Mouse (Mus musculus): ENCODE measurements around the gene Tmem189. TPM values are rescaled to one million over a fixed set of nuclear protein-coding genes. Genes with fewer than 3 reads are reported as not detected.
"Not testable (repeated sequence)": the region's sequence is repeated elsewhere in the genome, so short reads cannot be mapped to it uniquely, and the experiment has no call there.

Gene Tmem189
- total RNA-seq, 1 experiment from 2014 or later = 22.6 TPM

GRCm38 (mm10) chr2:167621255-167622087, 68.2 kb downstream of the Tmem189 start:
- ATAC-seq (replicated peaks in 1 of 2; ENCODE audit: insufficient read depth in 1 of 2, low FRiP score in 2 of 2, low TSS enrichment in 1 of 2, low read depth in 1 of 2, poor library complexity in 2 of 2, severe bottlenecking in 2 of 2) = no peak

GRCm38 (mm10) chr2:167617472-167617871, 72.2 kb downstream of the Tmem189 start:
- ATAC-seq (replicated peaks in 1 of 2; ENCODE audit: insufficient read depth in 1 of 2, low FRiP score in 2 of 2, low TSS enrichment in 1 of 2, low read depth in 1 of 2, poor library complexity in 2 of 2, severe bottlenecking in 2 of 2) = no peak

- ATAC-seq (replicated peaks in 1 of 2; ENCODE audit: insufficient read depth in 1 of 2, low FRiP score in 2 of 2, low TSS enrichment in 1 of 2, low read depth in 1 of 2, poor library complexity in 2 of 2, severe bottlenecking in 2 of 2) = no peak
Measured at GRCm38 (mm10) chr2:167617034-167617433, 72.6 kb downstream of the Tmem189 start.

- ATAC-seq (replicated peaks in 1 of 2; ENCODE audit: insufficient read depth in 1 of 2, low FRiP score in 2 of 2, low TSS enrichment in 1 of 2, low read depth in 1 of 2, poor library complexity in 2 of 2, severe bottlenecking in 2 of 2) = not testable (repeated sequence)
Measured at GRCm38 (mm10) chr2:167613335-167613734, 76.3 kb downstream of the Tmem189 start.

- ATAC-seq (replicated peaks in 1 of 2; ENCODE audit: insufficient read depth in 1 of 2, low FRiP score in 2 of 2, low TSS enrichment in 1 of 2, low read depth in 1 of 2, poor library complexity in 2 of 2, severe bottlenecking in 2 of 2) = no peak
Measured at GRCm38 (mm10) chr2:167612122-167612521, 77.5 kb downstream of the Tmem189 start.

DNA sequence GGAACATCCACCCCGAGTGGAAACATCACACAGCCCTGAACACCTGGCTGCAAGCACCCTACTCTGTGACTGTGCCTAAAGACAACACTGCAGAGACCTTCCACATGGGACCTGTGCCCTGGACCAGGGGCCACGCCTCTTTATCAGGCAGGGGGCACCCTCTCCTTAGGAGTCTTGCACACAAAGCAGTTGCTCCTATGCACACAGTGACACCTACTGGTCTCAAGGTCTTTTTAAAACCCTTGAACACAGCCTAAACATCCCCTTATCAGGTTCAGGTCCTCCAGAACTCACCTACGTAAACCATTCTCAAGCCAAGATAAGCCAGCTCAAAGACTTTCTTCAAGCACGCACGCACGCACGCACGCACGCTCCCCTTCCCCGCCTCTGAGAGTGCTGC, 78.3 kb downstream of the Tmem189 start:
- ATAC-seq (replicated peaks in 1 of 2; ENCODE audit: insufficient read depth in 1 of 2, low FRiP score in 2 of 2, low TSS enrichment in 1 of 2, low read depth in 1 of 2, poor library complexity in 2 of 2, severe bottlenecking in 2 of 2) = no peak

- no peak for ATAC-seq (replicated peaks in 1 of 2; ENCODE audit: insufficient read depth in 1 of 2, low FRiP score in 2 of 2, low TSS enrichment in 1 of 2, low read depth in 1 of 2, poor library complexity in 2 of 2, severe bottlenecking in 2 of 2)
Measured at GRCm38 (mm10) chr2:167606745-167607123, 82.9 kb downstream of the Tmem189 start.

DNA sequence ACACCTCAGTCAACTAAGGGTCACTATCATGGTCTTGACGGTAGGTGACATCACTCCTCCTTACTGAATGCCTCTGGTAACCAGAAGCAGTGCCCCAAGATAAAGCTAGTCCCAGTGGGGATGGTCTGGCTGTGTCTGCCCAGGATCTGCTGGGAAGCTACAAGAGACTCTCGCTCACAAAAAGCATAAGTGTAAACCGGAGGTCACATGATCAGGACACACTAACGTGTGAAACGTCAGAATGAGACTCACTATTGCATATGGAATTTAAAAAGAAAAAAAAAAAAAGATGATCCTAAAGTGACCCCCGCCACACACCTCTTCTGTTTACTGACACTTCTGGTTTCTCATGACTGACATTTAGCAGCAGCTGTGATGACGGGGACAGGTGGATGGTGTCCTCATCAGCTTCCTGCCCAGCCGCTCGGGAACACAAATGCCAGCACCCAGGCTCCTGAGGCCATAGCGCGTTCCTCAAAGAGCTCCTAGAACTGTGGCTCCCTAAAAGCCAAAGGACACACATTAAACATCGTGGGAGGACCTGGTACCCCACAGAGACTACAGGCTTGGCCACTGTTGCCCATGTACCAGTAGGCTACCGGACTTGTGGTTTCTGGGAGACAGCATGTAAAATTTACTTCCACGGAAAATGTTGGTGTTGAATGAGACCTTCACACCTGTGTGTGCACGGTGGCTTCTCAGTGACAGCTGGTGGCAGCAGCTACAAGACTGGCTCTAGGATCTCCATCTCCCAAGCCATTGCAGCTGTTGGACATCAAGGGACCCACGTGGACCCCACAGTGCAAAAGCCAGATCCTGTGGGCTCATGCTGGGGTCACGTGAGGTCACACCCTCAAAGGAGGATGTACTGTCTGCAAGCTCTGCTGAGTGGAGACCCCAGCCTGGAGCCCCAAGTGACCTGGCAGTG, 83.5 kb downstream of the Tmem189 start:
- ATAC-seq (replicated peaks in 1 of 2; ENCODE audit: insufficient read depth in 1 of 2, low FRiP score in 2 of 2, low TSS enrichment in 1 of 2, low read depth in 1 of 2, poor library complexity in 2 of 2, severe bottlenecking in 2 of 2) = no peak

- ATAC-seq (replicated peaks in 1 of 2; ENCODE audit: insufficient read depth in 1 of 2, low FRiP score in 2 of 2, low TSS enrichment in 1 of 2, low read depth in 1 of 2, poor library complexity in 2 of 2, severe bottlenecking in 2 of 2) = peak; percentile 79 to 86
Measured at GRCm38 (mm10) chr2:167605178-167605794, 84.3 kb downstream of the Tmem189 start.

DNA sequence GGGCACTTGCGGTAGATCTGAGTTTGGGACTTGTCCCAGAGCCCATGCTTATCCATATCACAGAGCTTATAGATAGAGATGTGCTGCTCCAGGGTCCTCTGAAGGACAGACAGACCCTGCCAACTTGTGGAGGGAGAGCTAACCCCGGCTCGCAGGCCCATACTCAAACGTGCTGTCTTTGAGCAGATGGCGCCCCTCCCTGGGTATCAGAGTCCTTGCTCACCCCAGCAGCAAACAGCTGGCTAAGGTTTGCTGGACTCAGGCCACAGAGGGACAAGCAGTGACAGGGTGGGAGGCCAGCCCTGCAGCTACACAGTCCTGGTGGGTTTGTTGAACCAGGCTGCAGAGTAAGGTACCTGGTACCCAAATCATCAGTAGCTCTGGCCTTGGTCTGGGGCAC, 86.6 kb downstream of the Tmem189 start:
- no peak for ATAC-seq (replicated peaks in 1 of 2; ENCODE audit: insufficient read depth in 1 of 2, low FRiP score in 2 of 2, low TSS enrichment in 1 of 2, low read depth in 1 of 2, poor library complexity in 2 of 2, severe bottlenecking in 2 of 2)

DNA sequence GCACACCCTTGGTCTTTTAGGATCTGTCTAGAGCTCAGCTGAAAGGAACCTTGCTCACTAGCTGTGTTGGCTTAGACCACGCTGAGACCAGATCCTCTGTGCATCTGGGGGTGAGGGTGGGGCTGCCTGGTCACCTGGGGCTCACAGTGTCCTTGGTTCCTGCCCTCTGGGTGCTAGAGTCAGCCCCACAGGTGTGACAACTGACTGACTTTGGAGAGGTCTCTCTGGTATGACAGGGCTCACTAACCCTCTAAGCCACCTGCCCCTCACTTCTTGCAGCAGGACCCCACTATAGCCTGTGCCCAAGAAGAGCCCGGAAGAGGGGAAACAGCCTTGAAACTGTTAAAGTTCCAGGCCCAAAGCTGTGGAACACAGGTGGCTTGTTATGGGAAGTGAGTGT, 87.3 kb downstream of the Tmem189 start:
- ATAC-seq (replicated peaks in 1 of 2; ENCODE audit: insufficient read depth in 1 of 2, low FRiP score in 2 of 2, low TSS enrichment in 1 of 2, low read depth in 1 of 2, poor library complexity in 2 of 2, severe bottlenecking in 2 of 2) = no peak

DNA sequence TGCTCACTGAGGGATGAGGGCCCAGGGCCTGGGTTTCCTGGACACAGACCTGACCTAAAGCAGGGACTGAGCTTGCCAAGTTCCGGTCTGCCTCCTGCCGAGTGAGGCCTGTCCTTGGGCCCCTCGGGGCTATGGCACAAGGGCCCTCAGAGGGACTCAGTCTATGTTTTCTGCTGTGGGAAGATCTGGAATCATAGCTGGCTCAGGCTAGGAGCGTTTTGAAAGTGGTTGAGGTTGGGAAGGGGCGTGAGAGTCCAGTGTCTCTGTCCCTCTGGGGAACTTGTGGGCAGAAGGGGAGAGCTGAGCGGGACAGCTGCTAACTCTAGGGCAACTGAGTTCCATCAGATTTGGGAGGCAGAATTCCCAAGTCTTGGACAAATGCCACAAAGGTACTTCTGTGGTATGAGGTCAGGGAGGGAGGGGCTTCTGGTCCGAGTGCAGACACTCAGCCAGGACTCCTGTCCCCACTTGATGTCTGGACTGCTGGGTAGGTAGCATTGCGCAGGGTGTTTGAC, 89.1 kb downstream of the Tmem189 start:
- no peak for ATAC-seq (replicated peaks in 1 of 2; ENCODE audit: insufficient read depth in 1 of 2, low FRiP score in 2 of 2, low TSS enrichment in 1 of 2, low read depth in 1 of 2, poor library complexity in 2 of 2, severe bottlenecking in 2 of 2)

- ATAC-seq (replicated peaks in 1 of 2; ENCODE audit: insufficient read depth in 1 of 2, low FRiP score in 2 of 2, low TSS enrichment in 1 of 2, low read depth in 1 of 2, poor library complexity in 2 of 2, severe bottlenecking in 2 of 2) = no peak
Measured at GRCm38 (mm10) chr2:167599917-167600316, 89.7 kb downstream of the Tmem189 start.

DNA sequence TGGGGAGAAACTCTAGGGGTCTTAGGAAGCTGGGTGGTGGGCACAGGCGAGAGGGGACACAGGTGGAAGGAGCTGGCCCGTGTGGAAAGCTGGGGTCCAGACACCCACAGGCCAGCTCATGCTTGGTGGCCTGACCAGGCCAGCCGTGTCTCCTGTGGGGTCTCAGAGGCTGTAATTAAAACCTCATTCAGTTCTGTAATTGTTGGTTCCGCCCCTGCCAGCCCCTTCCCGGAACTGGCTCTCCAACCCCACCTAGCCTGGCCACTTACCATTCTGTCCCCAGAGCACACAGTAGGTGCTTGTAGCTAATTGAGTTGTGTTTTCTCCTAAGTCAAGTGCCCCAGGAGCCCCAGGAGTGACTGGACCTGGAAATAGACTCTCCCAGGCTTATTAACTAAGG, 90.4 kb downstream of the Tmem189 start:
- ATAC-seq (replicated peaks in 1 of 2; ENCODE audit: insufficient read depth in 1 of 2, low FRiP score in 2 of 2, low TSS enrichment in 1 of 2, low read depth in 1 of 2, poor library complexity in 2 of 2, severe bottlenecking in 2 of 2) = no peak

- ATAC-seq (replicated peaks in 1 of 2; ENCODE audit: insufficient read depth in 1 of 2, low FRiP score in 2 of 2, low TSS enrichment in 1 of 2, low read depth in 1 of 2, poor library complexity in 2 of 2, severe bottlenecking in 2 of 2) = no peak
Measured at GRCm38 (mm10) chr2:167597492-167598186, 92.0 kb downstream of the Tmem189 start.

DNA sequence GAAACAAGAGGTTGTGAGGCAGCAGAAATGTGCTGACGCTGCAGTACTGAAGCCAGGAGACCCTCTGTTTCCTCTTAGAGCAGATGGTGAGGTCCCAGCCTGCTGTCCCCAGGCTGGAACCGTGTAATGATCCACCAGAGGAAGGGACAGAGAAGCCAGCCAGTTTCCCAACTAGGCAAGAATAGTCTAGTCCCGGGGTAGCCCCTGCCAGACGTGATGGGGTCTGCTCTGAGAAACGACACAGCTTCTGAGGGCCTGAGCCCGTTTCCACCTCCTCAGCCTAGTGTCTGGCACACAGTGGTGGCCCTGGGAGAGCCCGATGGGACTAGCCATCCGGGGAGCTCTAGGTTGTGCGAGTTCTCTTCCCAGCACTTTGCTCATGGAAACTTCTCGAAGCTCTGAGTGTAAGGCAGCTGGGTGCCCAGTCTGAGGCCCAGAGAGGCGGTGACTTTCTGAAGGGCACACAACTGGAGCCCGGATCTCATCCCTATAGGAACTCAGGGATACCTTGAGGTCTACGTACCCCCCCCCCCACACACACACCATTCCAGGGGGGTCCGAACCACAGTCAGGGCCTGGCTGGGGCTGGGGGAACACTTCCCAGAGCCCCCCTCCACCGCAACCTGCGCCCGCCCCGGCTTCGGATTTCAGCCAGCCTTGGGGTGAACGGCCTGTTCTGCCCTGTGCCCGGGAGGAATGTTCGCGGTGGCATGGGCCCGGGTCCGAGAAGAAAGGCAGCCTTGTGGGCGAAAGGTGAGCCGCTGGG, 92.7 kb downstream of the Tmem189 start:
- ATAC-seq (replicated peaks in 1 of 2; ENCODE audit: insufficient read depth in 1 of 2, low FRiP score in 2 of 2, low TSS enrichment in 1 of 2, low read depth in 1 of 2, poor library complexity in 2 of 2, severe bottlenecking in 2 of 2) = no peak

Data from hematopoietic stem cell, adult 5-6 weeks (primary cell).